Mouse (Mus musculus): ENCODE results near the gene Adap2.

DNA sequence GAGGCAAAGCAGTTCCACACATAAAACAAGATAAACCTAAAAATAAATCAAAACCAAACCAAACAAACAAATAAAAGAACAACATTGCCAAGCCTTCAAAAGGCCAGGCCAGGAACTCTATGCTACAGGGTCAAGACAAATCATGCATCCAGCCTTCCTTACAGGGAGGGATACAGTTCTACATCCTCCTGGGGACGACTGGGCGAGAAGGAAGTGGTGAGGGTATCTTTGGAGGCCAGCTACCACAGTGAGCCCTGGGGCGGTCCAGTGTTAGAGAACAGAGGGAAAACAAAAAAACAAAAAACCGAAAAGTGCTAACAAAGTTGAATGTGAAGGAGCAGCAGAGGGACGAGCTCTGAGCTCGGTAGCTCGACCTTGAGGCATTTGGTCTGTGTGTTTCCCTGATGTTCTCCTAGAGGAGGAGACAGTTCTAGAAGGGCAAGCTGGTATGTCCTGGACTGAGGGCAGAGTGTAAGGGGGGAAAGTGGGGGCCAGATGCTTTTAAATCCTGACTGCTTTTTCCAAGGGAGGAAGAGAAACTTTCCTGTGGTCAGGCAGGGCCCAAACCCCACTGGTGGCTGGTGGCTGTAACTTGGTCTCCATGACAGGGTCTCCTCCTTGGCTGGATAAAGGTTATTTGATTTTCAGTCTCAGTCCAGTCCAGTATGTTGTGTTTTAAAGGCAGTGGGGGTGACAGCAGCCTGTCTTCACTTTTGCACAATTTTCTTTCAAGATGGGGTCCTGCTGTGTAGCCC is 9.6 kb downstream of the Adap2 start:
- TF ChIP-seq CTCF (IDR thresholded peaks at IDR 0.05) (no peak), POLR2A (IDR thresholded peaks at IDR 0.05; ENCODE audit: insufficient read depth, low read depth, low read length) (no peak)

Measured in heart, adult 2 months (tissue).